Mouse (Mus musculus) liver, adult (tissue): ENCODE data around the gene Rbfox3.

Source experiments
- GATA4 ChIP-seq: IDR thresholded peaks from 2 replicates; pipeline ENCODE4 v1.6.1; 2014; ENCODE audit warnings: mild to moderate bottlenecking, low read length; ENCODE audit not compliant: insufficient replicate concordance

The Rbfox3 gene

DNA sequence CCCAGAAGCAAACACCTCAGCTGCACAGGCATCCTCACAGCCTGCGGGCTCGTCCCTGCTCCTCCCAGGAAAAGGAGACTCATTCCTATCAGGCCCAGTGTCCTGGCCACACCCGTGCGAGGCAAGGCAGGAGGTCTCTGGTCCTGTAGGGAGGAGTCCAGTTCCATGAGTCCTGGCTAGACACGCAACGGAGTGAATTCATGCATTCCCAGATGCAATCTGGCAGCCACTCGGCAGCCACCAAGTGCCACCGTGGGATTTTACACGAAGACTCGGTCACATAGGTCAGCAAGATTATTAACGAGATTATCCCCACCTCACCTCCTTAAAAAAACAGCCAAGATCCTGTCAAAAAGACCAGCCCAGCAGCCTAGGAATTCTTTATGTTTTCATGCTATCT lies 37.4 kb downstream of the Rbfox3 start:
- TF ChIP-seq GATA4: no peak

DNA sequence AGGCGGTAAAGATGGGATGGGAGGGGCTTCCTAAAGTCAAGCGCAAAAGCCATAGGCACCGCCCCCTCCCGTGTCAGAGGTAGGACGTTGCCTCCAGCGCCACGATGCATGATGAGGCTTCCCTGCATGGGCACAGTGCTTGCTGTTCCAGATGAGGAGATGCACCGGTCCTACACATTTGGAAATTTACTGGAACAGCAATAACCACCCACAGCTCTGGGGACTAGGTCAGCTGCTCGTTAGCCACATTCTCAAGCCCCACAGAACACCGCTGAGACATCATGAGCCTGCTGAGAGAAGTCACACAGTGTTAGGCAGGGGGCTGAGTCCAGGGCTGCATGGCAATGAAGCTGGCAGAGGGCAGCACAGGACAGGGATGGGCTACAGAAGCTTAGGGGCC lies 39.9 kb downstream of the Rbfox3 start:
- no peak for TF ChIP-seq GATA4

DNA sequence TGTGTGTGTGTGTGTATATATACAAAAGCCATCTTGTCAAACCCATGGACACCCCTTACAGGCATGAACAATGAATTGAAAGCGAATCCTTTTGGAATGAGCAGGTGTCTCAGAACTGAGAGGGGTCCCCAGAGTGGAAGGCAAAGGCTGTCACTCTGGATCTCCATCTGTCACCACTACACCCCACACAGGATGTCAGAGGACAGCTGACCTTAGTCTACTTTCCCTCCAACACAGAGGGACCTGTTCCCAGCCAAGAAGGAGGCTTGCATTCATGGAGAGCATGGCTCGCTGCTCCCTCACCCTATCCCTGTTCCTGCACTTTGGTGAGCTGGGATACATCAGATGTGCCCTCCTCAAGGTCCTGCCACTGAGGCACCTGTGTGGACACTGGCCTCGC lies 48.0 kb downstream of the Rbfox3 start:
- TF ChIP-seq GATA4: no peak

DNA sequence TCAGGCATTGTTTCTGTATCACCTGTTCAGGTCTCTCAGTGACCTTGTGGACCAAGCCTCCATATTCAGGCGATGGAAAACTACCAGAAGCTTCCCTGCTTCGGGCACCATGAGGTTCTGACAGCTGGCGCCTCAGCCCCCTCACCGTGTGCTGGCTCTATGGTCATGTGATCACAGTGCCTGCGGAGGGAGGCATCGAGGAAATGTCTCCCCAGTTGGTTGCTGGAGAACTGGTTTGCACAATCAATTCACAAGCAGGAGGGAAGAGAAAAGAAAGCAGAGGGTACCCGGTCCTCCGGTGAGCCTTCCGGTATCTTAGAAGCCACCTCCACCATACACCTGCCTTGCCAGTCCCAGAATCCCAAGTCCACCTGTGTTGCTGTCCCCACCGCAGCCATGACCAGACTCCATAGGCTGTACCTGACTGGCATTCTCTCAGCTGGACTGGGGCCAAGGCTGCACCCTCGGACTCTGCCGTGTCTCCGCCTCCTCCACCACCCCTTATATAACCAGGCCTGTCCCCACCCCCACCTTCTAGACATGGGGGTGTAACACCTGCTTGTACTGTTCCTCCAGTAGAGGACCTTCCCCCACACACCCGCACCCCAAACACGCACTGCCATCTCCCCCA lies 49.5 kb downstream of the Rbfox3 start:
- TF ChIP-seq GATA4: no peak

DNA sequence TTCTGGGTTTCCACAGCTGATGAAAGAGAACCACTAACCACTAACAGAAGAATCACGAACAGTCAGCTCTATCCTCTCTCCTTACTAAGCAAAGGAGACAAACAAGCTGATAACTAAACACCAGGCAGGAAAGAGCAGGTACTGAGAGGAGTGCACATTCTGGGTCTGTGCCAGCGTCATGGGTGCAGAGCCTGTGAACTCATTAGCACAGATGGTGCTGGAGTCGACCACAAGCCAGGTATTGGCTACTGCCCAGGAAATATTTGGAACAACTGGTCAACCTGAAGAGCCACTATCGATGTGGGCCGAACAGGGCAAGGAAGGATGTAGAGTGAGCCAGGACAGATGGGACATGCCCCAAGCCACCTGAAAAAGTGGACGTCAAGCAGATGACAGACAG lies 50.2 kb downstream of the Rbfox3 start:
- no peak for TF ChIP-seq GATA4

DNA sequence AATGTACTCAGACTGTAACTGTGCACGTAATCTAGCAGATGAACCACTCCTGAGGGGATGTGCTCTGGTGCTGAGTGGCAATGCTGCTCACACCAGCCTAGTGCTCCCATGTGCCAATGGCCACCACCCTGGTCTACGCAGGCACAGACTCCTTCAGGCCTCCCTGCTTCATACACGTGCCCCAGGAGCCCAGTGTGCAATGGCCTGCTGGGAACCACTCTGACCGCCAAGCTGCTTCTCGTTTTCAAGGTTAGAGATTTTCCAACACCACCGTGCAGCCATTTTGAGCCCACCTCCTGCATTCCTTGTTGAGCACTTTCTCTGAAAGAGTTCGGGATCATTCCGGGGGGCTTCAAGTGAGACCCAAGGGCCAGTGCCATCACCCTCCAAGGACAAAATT lies 50.6 kb downstream of the Rbfox3 start:
- TF ChIP-seq GATA4: no peak

DNA sequence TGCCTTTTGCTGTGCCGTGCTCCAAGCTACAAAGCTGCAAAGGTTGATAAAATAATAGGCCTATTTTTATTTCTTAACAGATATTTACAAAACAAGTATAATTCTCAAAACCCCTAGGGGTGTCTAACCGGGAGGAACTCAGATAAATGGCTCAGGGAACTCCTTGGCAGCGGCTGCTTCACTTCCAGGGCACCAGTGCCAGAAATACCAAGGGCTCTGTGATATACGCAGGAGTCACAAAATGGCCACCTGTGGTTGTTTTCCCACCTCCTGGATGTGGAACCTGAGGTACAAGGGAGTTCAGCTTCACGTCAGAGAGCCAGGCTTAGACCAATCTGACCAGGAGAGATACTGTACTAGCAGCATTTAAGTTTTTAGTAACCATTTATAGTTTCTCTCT lies 51.6 kb downstream of the Rbfox3 start:
- no peak for TF ChIP-seq GATA4

DNA sequence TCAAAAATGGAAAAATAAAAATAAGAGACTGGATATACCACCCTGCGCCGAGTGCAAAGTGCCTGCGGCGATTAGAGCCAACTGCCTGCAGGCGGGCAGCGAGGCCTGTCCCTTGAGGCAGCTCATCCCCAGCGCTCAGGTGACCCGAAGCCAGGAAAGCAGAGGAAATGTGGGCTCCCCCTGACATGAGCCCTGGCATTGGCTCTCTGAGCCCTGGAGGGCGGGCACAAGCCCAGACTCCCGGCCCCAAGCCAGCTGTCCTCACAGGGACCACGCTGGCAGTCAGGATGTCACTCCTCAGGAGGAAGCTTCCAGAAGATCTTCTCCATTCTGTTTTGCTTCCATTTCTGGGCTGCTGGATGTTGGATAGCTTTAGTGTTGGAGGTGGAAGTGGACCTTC lies 53.1 kb downstream of the Rbfox3 start:
- TF ChIP-seq GATA4: no peak

DNA sequence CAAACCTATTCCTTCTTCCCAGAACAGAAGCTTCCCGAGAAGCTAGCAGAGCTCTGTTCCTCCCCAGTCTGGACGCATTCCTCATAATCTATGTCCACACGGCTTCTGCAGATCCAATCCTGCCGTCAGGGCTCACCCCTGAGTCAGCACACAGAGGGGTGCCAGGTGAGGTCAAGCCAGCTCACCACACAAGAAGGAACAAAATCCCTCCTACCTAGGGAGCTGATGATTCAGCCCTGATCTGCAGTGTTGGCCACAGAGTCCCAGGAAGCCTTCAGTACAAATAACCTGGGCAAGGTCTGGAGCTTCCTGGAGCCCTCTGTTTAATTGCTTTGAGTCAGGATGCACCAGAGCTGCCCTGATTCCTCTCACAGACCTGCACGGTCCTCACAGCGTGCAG lies 60.0 kb downstream of the Rbfox3 start:
- no peak for TF ChIP-seq GATA4

DNA sequence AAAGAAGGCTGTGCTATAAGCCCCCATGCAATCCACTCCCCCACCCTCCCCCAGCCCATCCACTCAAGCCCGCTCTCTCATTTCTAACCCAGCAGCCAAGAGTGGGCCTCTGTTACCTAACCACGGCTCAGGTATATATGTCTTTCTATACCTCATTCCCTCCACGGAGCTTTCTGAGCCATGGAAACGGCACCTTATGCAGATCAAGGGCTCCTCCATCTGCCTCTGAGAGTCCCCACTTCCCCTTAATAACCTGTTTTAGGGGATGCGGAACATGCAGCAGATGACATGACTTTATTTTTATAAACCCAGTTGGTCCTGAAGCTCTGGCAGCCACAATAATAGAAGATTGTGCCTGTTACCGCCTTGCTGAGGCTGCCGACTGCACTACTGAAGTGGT lies 63.4 kb downstream of the Rbfox3 start:
- TF ChIP-seq GATA4: no peak

DNA sequence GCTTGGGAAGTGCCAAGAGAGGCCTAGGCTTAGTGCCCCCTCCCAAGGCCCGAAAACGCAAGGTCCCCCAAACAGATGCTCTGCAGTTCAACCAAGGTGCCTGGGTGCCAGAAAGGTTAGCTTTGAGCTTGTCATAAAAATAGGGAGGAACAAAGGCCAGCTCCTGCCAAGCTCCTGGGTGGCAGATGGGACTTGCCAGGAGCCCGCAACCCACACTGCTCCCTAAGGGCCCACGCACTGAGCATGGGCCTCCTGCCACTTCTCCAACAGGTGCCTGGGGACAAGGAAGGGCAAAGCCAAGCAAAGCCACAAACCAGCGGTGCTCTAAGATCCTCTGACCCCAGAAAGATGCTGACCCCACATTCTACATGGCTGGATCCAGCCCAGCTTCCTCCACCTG lies 70.4 kb downstream of the Rbfox3 start:
- TF ChIP-seq GATA4: no peak

DNA sequence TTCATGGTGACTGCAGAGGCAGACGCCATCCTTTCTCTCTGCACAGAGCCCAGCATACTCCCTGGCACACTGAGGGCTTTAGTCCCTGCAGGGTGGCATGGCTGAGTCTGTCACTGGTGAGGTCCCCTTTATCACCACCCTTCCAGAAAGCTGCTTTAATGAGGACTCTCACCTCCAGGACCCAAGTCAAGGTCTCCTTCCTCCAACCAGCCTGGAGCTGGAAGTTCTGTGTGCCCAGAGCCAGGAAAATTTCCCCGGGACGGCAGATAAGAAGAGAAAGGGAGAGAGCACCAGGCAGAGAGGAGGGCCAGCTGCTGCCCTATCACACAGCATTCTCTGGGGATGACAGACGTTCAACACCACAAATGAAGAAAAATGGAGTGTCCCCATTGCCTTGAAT lies 73.2 kb downstream of the Rbfox3 start:
- no peak for TF ChIP-seq GATA4

DNA sequence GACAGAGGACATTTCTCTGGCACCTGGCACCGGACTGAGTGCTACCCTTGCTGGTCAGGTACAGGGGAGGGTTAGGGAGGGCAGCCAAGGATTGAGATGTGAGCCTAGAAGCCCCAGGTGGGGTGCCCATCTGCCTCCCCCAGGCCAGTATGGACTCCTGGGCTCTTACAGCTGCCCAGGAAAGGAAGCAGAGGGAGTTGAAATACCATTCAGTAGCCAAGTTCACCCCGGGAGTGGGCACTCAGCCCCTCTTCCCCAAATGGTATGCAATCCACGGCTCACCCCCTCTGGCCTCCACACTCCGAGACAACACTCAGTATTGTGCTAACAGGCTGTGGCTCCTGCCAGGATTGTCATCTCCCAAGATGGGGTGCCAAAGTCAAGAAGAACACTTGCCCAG lies 74.5 kb downstream of the Rbfox3 start:
- TF ChIP-seq GATA4: no peak

DNA sequence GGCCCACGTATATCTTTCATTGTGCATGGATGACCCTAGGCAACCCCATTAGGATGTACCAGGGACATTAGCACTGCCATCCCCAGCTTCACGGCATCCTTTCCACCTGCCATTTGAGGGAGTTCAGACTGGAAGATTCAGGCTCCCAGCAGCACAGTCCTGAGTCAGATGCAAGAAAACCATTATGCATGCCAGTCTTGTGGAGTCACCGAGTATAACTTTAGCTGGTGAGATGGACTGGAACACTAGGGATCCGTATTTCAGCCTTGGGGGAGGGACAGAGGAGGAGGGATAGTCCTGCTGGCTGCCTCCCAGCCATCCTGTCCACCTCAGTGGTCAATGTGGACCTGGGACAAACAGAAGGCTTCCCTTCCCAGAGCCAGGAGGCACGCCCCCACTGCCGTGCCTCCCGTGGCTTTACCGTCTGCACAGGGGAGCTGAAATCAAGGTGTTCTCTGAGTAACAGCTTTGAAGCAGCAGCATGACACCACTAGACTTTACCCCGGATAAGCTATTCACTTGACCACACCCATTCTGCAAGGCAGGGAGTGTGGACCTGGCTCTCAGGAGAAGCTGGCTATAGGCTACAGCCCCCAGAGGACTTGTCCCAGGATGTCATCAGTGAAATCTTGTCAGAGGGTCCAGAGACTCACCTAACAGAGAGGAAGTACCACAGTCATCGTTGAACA lies 78.5 kb downstream of the Rbfox3 start:
- no peak for TF ChIP-seq GATA4

DNA sequence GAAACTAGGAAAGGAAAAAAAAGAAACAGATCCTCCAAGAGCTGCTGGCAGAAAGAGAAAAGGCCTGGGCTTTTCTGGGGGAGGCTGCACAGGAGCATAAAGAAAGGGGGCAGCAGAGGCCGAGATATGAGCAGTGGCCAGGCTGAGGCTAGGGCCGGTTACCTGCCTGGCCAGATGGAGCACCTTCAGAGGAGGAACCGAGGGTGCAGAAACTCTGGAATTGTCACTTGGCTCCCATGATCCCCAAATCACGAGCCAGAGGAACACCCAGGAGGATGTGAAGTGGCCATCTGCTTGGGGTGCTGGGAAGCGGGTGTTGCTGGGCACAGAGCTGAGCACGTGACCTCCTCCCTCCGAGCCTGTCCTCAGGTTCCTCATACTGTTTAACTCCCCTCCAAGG lies 79.7 kb downstream of the Rbfox3 start:
- TF ChIP-seq GATA4: no peak

DNA sequence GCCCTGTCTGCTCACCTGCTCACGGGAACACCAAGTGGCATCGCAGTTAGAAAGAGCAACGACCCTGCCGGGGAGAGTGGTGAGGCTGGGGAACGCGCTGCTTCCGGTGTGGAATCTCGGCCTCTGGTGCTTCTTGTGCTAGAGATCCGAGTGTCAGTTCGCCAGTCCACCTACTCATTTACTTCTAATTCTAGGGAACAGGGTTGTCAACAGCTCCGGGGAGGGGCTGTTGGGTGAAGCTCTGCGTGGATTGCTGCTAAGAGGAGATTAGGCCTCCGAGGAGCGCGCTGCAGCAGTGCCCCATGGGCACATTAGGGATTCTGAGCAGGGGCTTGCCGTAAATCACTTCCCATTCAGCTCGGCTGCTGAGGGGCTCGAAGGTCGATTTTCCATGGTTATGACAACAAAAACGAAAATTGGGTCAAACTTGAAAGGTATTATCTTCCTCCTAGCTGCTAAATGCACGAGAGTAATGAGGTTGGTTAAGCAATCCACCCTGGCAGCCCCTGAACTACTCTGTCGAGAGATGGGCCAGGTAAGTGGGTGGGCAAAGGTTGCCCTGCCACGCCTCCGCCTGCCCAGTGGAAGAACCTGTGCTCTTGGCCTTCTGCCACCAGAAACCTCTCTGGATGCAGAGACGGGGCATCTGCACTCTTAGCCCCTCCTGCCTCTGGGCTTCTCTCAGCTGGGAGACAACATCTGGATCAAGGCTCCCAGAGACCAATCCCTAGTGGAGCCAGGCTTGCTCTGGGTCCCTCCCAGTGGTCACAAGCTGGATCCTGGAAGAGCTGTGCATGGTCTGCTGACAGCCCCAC lies 85.9 kb downstream of the Rbfox3 start:
- no peak for TF ChIP-seq GATA4
